Mouse (Mus musculus): Measurements from ENCODE around the gene Aqp6. TPM values are rescaled to one million over a fixed set of nuclear protein-coding genes. Genes with fewer than 3 reads are reported as not detected.

The Aqp6 gene
- polyA plus RNA-seq, 1 experiment from 2014 or later: not detected

- 88% methylated on average over 3 of the region's 3 CpGs for WGBS
- peaks cover 40% of the 10 kb centered on the region for H3K4me1 ChIP-seq
- H3K4me3 ChIP-seq: no peak overlapping the region
- no peaks in the 10 kb centered on the region for H3K36me3 ChIP-seq (replicated peaks)
- no peak overlapping the region for H3K27ac ChIP-seq
- peaks cover 100% of the 10 kb centered on the region for H3K27me3 ChIP-seq (ENCODE audit: poor library complexity, severe bottlenecking)
- DNase-seq (ENCODE audit: extremely low spot score, low spot score): no peak
- H3K9me3 ChIP-seq: no peaks in the 10 kb centered on the region
Measured at GRCm38 (mm10) chr15:99586525-99586924, 14.7 kb upstream of the Aqp6 start.

GRCm38 (mm10) chr15:99589237-99589636 lies 12.0 kb upstream of the Aqp6 start:
- H3K36me3 ChIP-seq (replicated peaks): no peaks in the 10 kb centered on the region
- 3% methylated on average over 9 of the region's 9 CpGs for WGBS

GRCm38 (mm10) chr15:99589704-99590103 lies 11.5 kb upstream of the Aqp6 start:
- DNase-seq (ENCODE audit: extremely low spot score, low spot score): no peak
- WGBS: 14% methylated on average over 7 of the region's 7 CpGs
- no peak overlapping the region for H3K27ac ChIP-seq
- no peak overlapping the region for H3K4me3 ChIP-seq
- no peaks in the 10 kb centered on the region for H3K36me3 ChIP-seq (replicated peaks)
- H3K9me3 ChIP-seq: no peaks in the 10 kb centered on the region
- peaks cover 25% of the 10 kb centered on the region for H3K4me1 ChIP-seq
- peaks cover 100% of the 10 kb centered on the region for H3K27me3 ChIP-seq (ENCODE audit: poor library complexity, severe bottlenecking)

More at GRCm38 (mm10) chr15:99589237-99589636, 12.0 kb upstream of the Aqp6 start:
- Histone ChIP-seq H3K9me3 (no peaks in the 10 kb centered on the region), H3K27me3 (ENCODE audit: poor library complexity, severe bottlenecking) (peaks cover 100% of the 10 kb centered on the region), H3K27ac (no peak overlapping the region), H3K4me1 (peaks cover 30% of the 10 kb centered on the region), H3K4me3 (no peak overlapping the region)
- no peak for DNase-seq (ENCODE audit: extremely low spot score, low spot score)

GRCm38 (mm10) chr15:99590429-99591084 lies 10.6 kb upstream of the Aqp6 start, which contains the start of gene Aqp5:
TSS of gene Aqp5 (plus strand) at chr15:99590782.
- H3K9me3 ChIP-seq: no peaks in the 10 kb centered on the region
- 1% methylated on average over 82 of the region's 83 CpGs for WGBS
- no peak within 1 kb of the TSS for H3K27ac ChIP-seq
- peak within 1 kb of the TSS; percentile 51 for H3K4me3 ChIP-seq
- H3K36me3 ChIP-seq (replicated peaks): no peaks in the 10 kb centered on the region
- DNase-seq (ENCODE audit: extremely low spot score, low spot score): no peak
- H3K4me1 ChIP-seq: peaks cover 18% of the 10 kb centered on the region
- H3K27me3 ChIP-seq (ENCODE audit: poor library complexity, severe bottlenecking): peaks cover 100% of the 10 kb centered on the region

GRCm38 (mm10) chr15:99592177-99592576 lies 9.0 kb upstream of the Aqp6 start:
- no peak for DNase-seq (ENCODE audit: extremely low spot score, low spot score)
- H3K27me3 ChIP-seq (ENCODE audit: poor library complexity, severe bottlenecking): peaks cover 95% of the 10 kb centered on the region
- H3K4me3 ChIP-seq: no peak overlapping the region
- 78% methylated on average over 8 of the region's 8 CpGs for whole genome bisulfite sequencing
- H3K9me3 ChIP-seq: no peaks in the 10 kb centered on the region
- peaks cover 34% of the 10 kb centered on the region for H3K4me1 ChIP-seq
- H3K27ac ChIP-seq: no peak overlapping the region
- no peaks in the 10 kb centered on the region for H3K36me3 ChIP-seq (replicated peaks)

- Histone ChIP-seq H3K27ac (no peak overlapping the region), H3K4me3 (no peak overlapping the region), H3K9me3 (no peaks in the 10 kb centered on the region), H3K27me3 (ENCODE audit: poor library complexity, severe bottlenecking) (peaks cover 95% of the 10 kb centered on the region), H3K4me1 (peaks cover 41% of the 10 kb centered on the region), H3K36me3 (replicated peaks) (no peaks in the 10 kb centered on the region)
- no peak for DNase-seq (ENCODE audit: extremely low spot score, low spot score)
- 87% methylated on average over 5 of the region's 5 CpGs for WGBS
Measured at GRCm38 (mm10) chr15:99592877-99593276, 8.3 kb upstream of the Aqp6 start.

GRCm38 (mm10) chr15:99594951-99595350 lies 6.2 kb upstream of the Aqp6 start:
- WGBS: 86% methylated on average over 10 of the region's 10 CpGs
- no peak for DNase-seq (ENCODE audit: extremely low spot score, low spot score)
- Histone ChIP-seq H3K27me3 (ENCODE audit: poor library complexity, severe bottlenecking) (peaks cover 91% of the 10 kb centered on the region), H3K27ac (no peak overlapping the region), H3K4me3 (no peak overlapping the region), H3K9me3 (no peaks in the 10 kb centered on the region), H3K4me1 (peaks cover 43% of the 10 kb centered on the region), H3K36me3 (replicated peaks) (no peaks in the 10 kb centered on the region)

GRCm38 (mm10) chr15:99596056-99596687 lies 5.0 kb upstream of the Aqp6 start:
- under 1% methylated on average over 7 of the region's 7 CpGs for WGBS

GRCm38 (mm10) chr15:99596841-99597240 lies 4.4 kb upstream of the Aqp6 start:
- peaks cover 91% of the 10 kb centered on the region for H3K27me3 ChIP-seq (ENCODE audit: poor library complexity, severe bottlenecking)

More at GRCm38 (mm10) chr15:99596056-99596687, 5.0 kb upstream of the Aqp6 start:
- H3K27me3 ChIP-seq (ENCODE audit: poor library complexity, severe bottlenecking): peaks cover 91% of the 10 kb centered on the region
- H3K27ac ChIP-seq: no peak overlapping the region
- H3K4me1 ChIP-seq: peaks cover 48% of the 10 kb centered on the region
- no peaks in the 10 kb centered on the region for H3K36me3 ChIP-seq (replicated peaks)
- peak; percentile 92 for DNase-seq (ENCODE audit: extremely low spot score, low spot score)
- no peaks in the 10 kb centered on the region for H3K9me3 ChIP-seq
- no peak overlapping the region for H3K4me3 ChIP-seq

GRCm38 (mm10) chr15:99597596-99597995 lies 3.6 kb upstream of the Aqp6 start:
- Histone ChIP-seq H3K36me3 (replicated peaks) (no peaks in the 10 kb centered on the region), H3K4me1 (peaks cover 62% of the 10 kb centered on the region), H3K9me3 (no peaks in the 10 kb centered on the region), H3K27ac (no peak overlapping the region), H3K27me3 (ENCODE audit: poor library complexity, severe bottlenecking) (peaks cover 91% of the 10 kb centered on the region), H3K4me3 (no peak overlapping the region)
- DNase-seq (ENCODE audit: extremely low spot score, low spot score): no peak
- WGBS: 51% methylated on average over 8 of the region's 8 CpGs

More at GRCm38 (mm10) chr15:99596841-99597240, 4.4 kb upstream of the Aqp6 start:
- WGBS: 63% methylated on average over 7 of the region's 7 CpGs
- Histone ChIP-seq H3K36me3 (replicated peaks) (no peaks in the 10 kb centered on the region), H3K4me3 (no peak overlapping the region), H3K9me3 (no peaks in the 10 kb centered on the region), H3K27ac (no peak overlapping the region), H3K4me1 (peaks cover 54% of the 10 kb centered on the region)
- no peak for DNase-seq (ENCODE audit: extremely low spot score, low spot score)

- no peak for DNase-seq (ENCODE audit: extremely low spot score, low spot score)
- peak overlapping the region; percentile 35; the same call in 1 of the 2 replicates for H3K27ac ChIP-seq
- H3K4me1 ChIP-seq: peaks cover 79% of the 10 kb centered on the region
- H3K27me3 ChIP-seq (ENCODE audit: poor library complexity, severe bottlenecking): peaks cover 91% of the 10 kb centered on the region
- H3K36me3 ChIP-seq (replicated peaks): no peaks in the 10 kb centered on the region
- WGBS: 70% methylated on average over 17 of the region's 17 CpGs
- no peaks in the 10 kb centered on the region for H3K9me3 ChIP-seq
- H3K4me3 ChIP-seq: no peak overlapping the region
Measured at GRCm38 (mm10) chr15:99599245-99600070, 1.7 kb upstream of the Aqp6 start.

GRCm38 (mm10) chr15:99601823-99602120 lies 572 bp downstream of the Aqp6 start:
- no peaks in the 10 kb centered on the region for H3K9me3 ChIP-seq
- peaks cover 96% of the 10 kb centered on the region for H3K27me3 ChIP-seq (ENCODE audit: poor library complexity, severe bottlenecking)
- no peaks in the 10 kb centered on the region for H3K36me3 ChIP-seq (replicated peaks)
- DNase-seq (ENCODE audit: extremely low spot score, low spot score): no peak
- peak overlapping the region; percentile 5; the same call in 1 of the 2 replicates for H3K4me3 ChIP-seq
- peak overlapping the region; percentile 27 for H3K27ac ChIP-seq
- 30% methylated on average over 5 of the region's 5 CpGs for WGBS
- H3K4me1 ChIP-seq: peaks cover 90% of the 10 kb centered on the region
